8 mouse cellular contexts compared by ENCODE assay signal in the genomic region with DNA sequence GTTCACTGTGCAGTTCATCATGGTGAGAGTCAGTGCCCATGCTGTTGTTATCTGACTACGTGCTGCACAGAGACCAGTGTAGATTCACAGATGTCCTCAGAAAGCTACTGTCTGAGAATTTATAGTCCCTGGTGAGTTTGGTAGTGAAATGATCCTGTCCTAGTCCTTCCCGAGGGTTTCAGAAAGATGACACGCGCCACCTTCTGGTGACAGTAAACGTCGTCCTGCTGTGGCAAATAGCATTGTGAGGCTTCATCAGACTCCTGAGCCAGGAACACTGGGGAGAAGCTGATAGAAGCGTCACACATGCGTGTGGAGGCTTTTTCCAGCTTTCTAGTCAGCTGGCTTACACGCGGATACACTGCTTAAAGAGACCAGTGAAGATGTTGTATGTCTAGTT.
DNase-seq lines count a peak whose midpoint lies in the region; ATAC-seq and TF ChIP-seq lines count a peak whose summit lies in the region.

No protein-coding gene starts in this region.

- intact Hi-C loops in gastrocnemius, postnatal 36 days (cut with DNase I) = loop anchor here (2.0 to 5.0 kb wide), 2 partner anchors 226 to 272 kb away; a partner anchor contains a TSS

- TF ChIP-seq CTCF in spleen, adult 2 months (IDR thresholded peaks at IDR 0.05; ENCODE audit: extremely low read depth, insufficient read depth, insufficient read length, insufficient replicate concordance) = peak; percentile 11; the same call in 1 of the 2 replicates

- TF ChIP-seq POLR2A in spleen, adult 2 months (IDR thresholded peaks at IDR 0.05; ENCODE audit: low read depth, low read length) = no peak

- H3K27me3 ChIP-seq in spleen, adult 2 months (ENCODE audit: control insufficient read depth, insufficient read depth, low read length) = no peaks in the 10 kb centered on the region
- no peaks in the 10 kb centered on the region for H3K27me3 ChIP-seq in intestine, embryonic 16.5 days (replicated peaks; ENCODE audit: control insufficient read depth, insufficient read depth, low read length)
- no peaks in the 10 kb centered on the region for H3K27me3 ChIP-seq in midbrain, embryonic 13.5 days
- H3K27me3 ChIP-seq in stomach, embryonic 15.5 days (replicated peaks) = no peaks in the 10 kb centered on the region

- H3K27ac ChIP-seq in spleen, adult 2 months (ENCODE audit: insufficient read depth, low read length) = no peak overlapping the region
- no peak overlapping the region for H3K27ac ChIP-seq in intestine, embryonic 16.5 days (ENCODE audit: low read length)
- no peak overlapping the region for H3K27ac ChIP-seq in midbrain, embryonic 13.5 days
- no peak overlapping the region for H3K27ac ChIP-seq in stomach, embryonic 15.5 days

- 40% methylated on average over 10 of the region's 10 CpGs for WGBS in spleen, adult 2 months
- WGBS in intestine, embryonic 16.5 days = 31% methylated on average over 10 of the region's 10 CpGs
- 40% methylated on average over 10 of the region's 10 CpGs for WGBS in midbrain, embryonic 13.5 days
- WGBS in stomach, embryonic 15.5 days = 33% methylated on average over 10 of the region's 10 CpGs

- H3K4me1 ChIP-seq in spleen, adult 2 months (ENCODE audit: control insufficient read depth, insufficient read depth, insufficient read length) = no peaks in the 10 kb centered on the region
- peaks cover 5% of the 10 kb centered on the region; the same call in 1 of the 2 replicates for H3K4me1 ChIP-seq in intestine, embryonic 16.5 days (ENCODE audit: control insufficient read depth, insufficient read depth, low read length)
- H3K4me1 ChIP-seq in midbrain, embryonic 13.5 days (replicated peaks) = peaks cover 5% of the 10 kb centered on the region
- H3K4me1 ChIP-seq in stomach, embryonic 15.5 days = peaks cover 2% of the 10 kb centered on the region; the same call in 1 of the 2 replicates

- H3K9ac ChIP-seq in intestine, embryonic 16.5 days (ENCODE audit: low read depth, low read length) = no peak overlapping the region
- no peak overlapping the region for H3K9ac ChIP-seq in midbrain, embryonic 13.5 days (replicated peaks)
- no peak overlapping the region for H3K9ac ChIP-seq in stomach, embryonic 15.5 days

- no peak overlapping the region for H3K4me2 ChIP-seq in intestine, embryonic 16.5 days (ENCODE audit: low read depth, low read length)
- H3K4me2 ChIP-seq in midbrain, embryonic 13.5 days (replicated peaks) = no peak overlapping the region
- H3K4me2 ChIP-seq in stomach, embryonic 15.5 days = no peak overlapping the region

- peak; percentile 48 for ATAC-seq in intestine, embryonic 16.5 days
- ATAC-seq in midbrain, embryonic 13.5 days = peak; percentile 57
- ATAC-seq in stomach, embryonic 15.5 days (ENCODE audit: insufficient read depth, low FRiP score, low read depth) = peak; percentile 32; the same call in 1 of the 2 replicates

- H3K4me3 ChIP-seq in spleen, adult 2 months (ENCODE audit: extremely low read depth, insufficient read depth, insufficient read length) = no peak overlapping the region
- no peak overlapping the region for H3K4me3 ChIP-seq in intestine, embryonic 16.5 days (ENCODE audit: low read length)
- H3K4me3 ChIP-seq in midbrain, embryonic 13.5 days (replicated peaks) = no peak overlapping the region
- no peak overlapping the region for H3K4me3 ChIP-seq in stomach, embryonic 15.5 days (replicated peaks)

- no peak for DNase-seq in spleen, adult 2 months (ENCODE audit: low read depth in 1 of 2, low spot score in 2 of 2)
- DNase-seq in spleen, postnatal 36 days (ENCODE audit: low spot score in 2 of 2) = no peak
- DNase-seq in embryo, embryonic 10.5 days (ENCODE audit: low spot score) = peak; percentile 90
- DNase-seq in gastrocnemius, postnatal 36 days = peak; percentile 53
- peak; percentile 73 to 75 for DNase-seq in left cerebral cortex, adult 8-10 months (ENCODE audit: low spot score in 2 of 2)

- H3K9me3 ChIP-seq in intestine, embryonic 16.5 days (ENCODE audit: control insufficient read depth, low read length) = no peaks in the 10 kb centered on the region
- no peaks in the 10 kb centered on the region for H3K9me3 ChIP-seq in midbrain, embryonic 13.5 days
- H3K9me3 ChIP-seq in stomach, embryonic 15.5 days = no peaks in the 10 kb centered on the region

- no peaks in the 10 kb centered on the region for H3K36me3 ChIP-seq in spleen, adult 2 months (ENCODE audit: control insufficient read depth, insufficient read depth, low read length)
- peaks cover 24% of the 10 kb centered on the region for H3K36me3 ChIP-seq in intestine, embryonic 16.5 days (ENCODE audit: control insufficient read depth, insufficient read depth, low read length)
- H3K36me3 ChIP-seq in midbrain, embryonic 13.5 days = peaks cover 45% of the 10 kb centered on the region
- H3K36me3 ChIP-seq in stomach, embryonic 15.5 days = peaks cover 19% of the 10 kb centered on the region

Comparison
In these comparisons a context has a peak if more than half of its experiments do, and no peak if none do; other contexts are left out.
1. DNase-seq: peak in embryo, embryonic 10.5 days (single experiment), gastrocnemius, postnatal 36 days (2 of 2) and left cerebral cortex, adult 8-10 months (2 of 2); none in spleen, adult 2 months (0 of 2) and spleen, postnatal 36 days (0 of 2).
2. Peak in every context shown above with its lines, with median percentiles within 50 percentile points of each other: ATAC-seq.